Mouse (Mus musculus) liver, embryonic 16.5 days (tissue): ENCODE measurements at regions not wholly inside any gene's neighbourhood (a gene's known extent, or its start where the extent isn't known, plus 50 kb on each side); places are given as distances from the start of the nearest gene placed in this dataset.

Experiments used
- ATAC-seq: fragments of 200-750 bp; cut with Nextera tagmentation; 2 replicates; pipeline ENCODE4 v1.8.0; 2017; ENCODE audit warnings: low read depth, mild to moderate bottlenecking, moderate number of reproducible peaks, moderate library complexity
- H3K27ac ChIP-seq: fragments of 300-500 bp; sonication (generic); 2 replicates; pipeline ENCODE4 v1.5.1; 2014; ENCODE audit warnings: mild to moderate bottlenecking, low read length
- H3K27me3 ChIP-seq: fragments of 300-500 bp; sonication (generic); 2 replicates; pipeline ENCODE4 v1.6.1; 2014; ENCODE audit warnings: low read depth, low read length, mixed read lengths; ENCODE audit not compliant: control insufficient read depth, insufficient read depth
- H3K36me3 ChIP-seq: fragments of 300-500 bp; sonication (generic); 2 replicates; pipeline ENCODE4 v1.6.1; 2014; ENCODE audit warnings: mild to moderate bottlenecking; ENCODE audit not compliant: control insufficient read depth, insufficient read depth
- H3K4me1 ChIP-seq: fragments of 300-500 bp; sonication (generic); 2 replicates; pipeline ENCODE4 v1.6.1; 2014; ENCODE audit warnings: low read depth, low read length, mixed read lengths; ENCODE audit not compliant: control insufficient read depth
- H3K4me2 ChIP-seq: fragments of 300-500 bp; sonication (generic); 2 replicates; pipeline ENCODE4 v1.6.1; 2014; ENCODE audit warnings: low read depth, low read length, mixed read lengths
- H3K4me3 ChIP-seq: fragments of 300-500 bp; sonication (generic); 2 replicates; pipeline ENCODE4 v1.5.1; 2014; ENCODE audit warnings: low read depth, mild to moderate bottlenecking, low read length
- H3K9ac ChIP-seq: fragments of 300-500 bp; sonication (generic); 2 replicates; pipeline ENCODE4 v1.6.1; 2014; ENCODE audit warnings: low read depth, low read length
- H3K9me3 ChIP-seq: fragments of 300-500 bp; sonication (generic); replicated peaks from 2 replicates; pipeline ENCODE4 v1.6.1; 2016; ENCODE audit warnings: low read length; ENCODE audit not compliant: control insufficient read depth
- WGBS: fragments of 180-500 bp; shearing (Covaris S2); extraction: QIAGEN DNeasy Blood & Tissue Kit; methylation state at CpG from one replicate; pipeline ENCODE4 v1.1.7; 2014; ENCODE audit not compliant: insufficient replicate concordance; 5-methylcytosine and 5-hydroxymethylcytosine counted together

DNA sequence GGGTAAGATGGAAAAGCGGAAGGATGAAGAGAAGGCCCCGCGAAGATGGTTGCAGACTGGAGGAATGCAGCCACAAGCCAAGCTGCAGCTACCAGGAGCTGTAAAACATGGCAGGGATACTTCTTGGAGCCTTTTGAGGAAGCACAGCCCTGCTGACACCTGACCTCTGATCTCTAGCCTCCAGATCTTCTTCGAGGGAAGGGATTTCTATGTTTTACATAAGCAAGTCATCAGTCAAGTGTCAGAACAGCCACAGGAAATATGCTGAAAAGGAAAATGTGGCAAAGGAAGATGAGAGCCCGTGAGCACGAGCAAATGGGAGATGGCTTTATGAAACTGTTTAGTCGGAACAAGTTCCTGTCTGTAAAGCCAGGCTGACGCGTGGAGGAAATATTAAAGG, 219.1 kb downstream of the Tshz3 start:
- H3K4me3 ChIP-seq: no peak overlapping the region
- no peaks in the 10 kb centered on the region for H3K4me1 ChIP-seq
- ATAC-seq: no peak
- no peak overlapping the region for H3K4me2 ChIP-seq
- H3K27ac ChIP-seq: no peak overlapping the region
- H3K27me3 ChIP-seq: no peaks in the 10 kb centered on the region
- H3K36me3 ChIP-seq: no peaks in the 10 kb centered on the region
- no peak overlapping the region for H3K9ac ChIP-seq
- H3K9me3 ChIP-seq: no peaks in the 10 kb centered on the region
- WGBS: 34% methylated on average over 9 of the region's 9 CpGs

DNA sequence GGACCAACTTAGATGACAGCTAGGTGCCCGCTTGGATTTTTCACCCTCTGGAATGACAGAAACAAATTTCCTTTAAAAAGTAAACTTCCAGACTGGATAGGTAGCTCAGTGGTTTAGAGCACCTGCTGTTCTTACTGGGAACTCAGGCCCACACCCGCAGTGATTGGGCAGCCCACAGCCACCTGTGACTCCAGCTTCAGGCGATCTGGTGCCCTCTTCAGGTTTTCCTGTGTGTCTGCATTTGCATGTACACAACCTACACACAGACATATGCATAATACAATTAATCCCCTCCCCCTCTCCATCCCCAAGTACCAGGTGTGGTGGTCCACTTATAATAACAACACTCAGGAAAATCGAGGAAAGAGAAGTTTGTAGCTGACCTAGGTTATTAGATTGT, 221.5 kb downstream of the Tshz3 start:
- H3K4me1 ChIP-seq: no peaks in the 10 kb centered on the region
- H3K27ac ChIP-seq: no peak overlapping the region
- H3K27me3 ChIP-seq: no peaks in the 10 kb centered on the region
- no peaks in the 10 kb centered on the region for H3K9me3 ChIP-seq
- H3K4me3 ChIP-seq: no peak overlapping the region
- WGBS: 47% methylated on average over 4 of the region's 4 CpGs
- H3K4me2 ChIP-seq: no peak overlapping the region
- ATAC-seq: no peak
- H3K36me3 ChIP-seq: no peaks in the 10 kb centered on the region
- H3K9ac ChIP-seq: no peak overlapping the region

DNA sequence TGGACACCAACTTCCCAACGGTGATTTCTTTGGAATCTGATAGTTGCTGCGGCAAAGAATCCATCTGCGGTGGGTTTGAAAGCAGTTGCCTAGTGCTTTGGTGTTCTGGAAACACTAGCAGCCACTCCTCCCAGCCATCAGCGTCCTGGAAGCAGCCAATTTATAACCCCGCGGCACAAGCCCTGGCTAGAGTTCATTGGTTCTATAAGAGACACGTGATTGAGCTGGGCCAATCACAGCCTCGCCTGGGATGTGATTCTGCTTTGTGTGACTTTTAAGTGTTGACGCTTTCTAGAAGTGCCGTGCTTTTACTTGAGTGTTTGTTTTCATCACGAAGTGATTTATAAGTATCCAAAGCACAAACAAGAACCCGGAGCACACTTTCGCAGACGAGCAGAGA, 223.1 kb downstream of the Tshz3 start:
- 62% methylated on average over 14 of the region's 14 CpGs for WGBS
- Histone ChIP-seq H3K27me3 (no peaks in the 10 kb centered on the region), H3K9ac (no peak overlapping the region), H3K4me2 (no peak overlapping the region), H3K9me3 (no peaks in the 10 kb centered on the region), H3K4me1 (no peaks in the 10 kb centered on the region), H3K27ac (no peak overlapping the region), H3K4me3 (no peak overlapping the region), H3K36me3 (no peaks in the 10 kb centered on the region)
- ATAC-seq: no peak

DNA sequence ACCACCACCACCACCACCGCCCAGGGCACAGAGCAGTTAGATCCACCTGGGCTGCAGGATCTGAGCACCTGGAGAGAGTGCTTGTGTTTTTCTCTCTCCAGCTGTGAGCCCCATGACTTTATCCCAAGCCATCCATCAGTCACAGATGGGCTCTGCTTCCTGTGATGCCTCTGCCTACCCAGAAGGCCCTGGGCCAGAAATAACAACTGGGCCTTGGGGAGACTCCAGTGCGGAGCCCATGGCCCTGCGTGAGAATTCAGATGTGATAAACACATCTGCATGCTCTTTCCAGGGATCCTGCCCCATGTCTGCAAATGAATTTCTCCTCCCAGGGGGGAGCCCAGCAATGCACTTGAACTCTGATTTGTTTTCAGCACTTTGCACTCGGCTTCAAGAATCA, 235.6 kb downstream of the Tshz3 start:
- no peak for ATAC-seq
- Histone ChIP-seq H3K4me1 (no peaks in the 10 kb centered on the region), H3K9ac (no peak overlapping the region), H3K27me3 (no peaks in the 10 kb centered on the region), H3K27ac (no peak overlapping the region), H3K4me3 (no peak overlapping the region), H3K36me3 (no peaks in the 10 kb centered on the region), H3K4me2 (no peak overlapping the region), H3K9me3 (no peaks in the 10 kb centered on the region)
- 68% methylated on average over 3 of the region's 4 CpGs for WGBS

DNA sequence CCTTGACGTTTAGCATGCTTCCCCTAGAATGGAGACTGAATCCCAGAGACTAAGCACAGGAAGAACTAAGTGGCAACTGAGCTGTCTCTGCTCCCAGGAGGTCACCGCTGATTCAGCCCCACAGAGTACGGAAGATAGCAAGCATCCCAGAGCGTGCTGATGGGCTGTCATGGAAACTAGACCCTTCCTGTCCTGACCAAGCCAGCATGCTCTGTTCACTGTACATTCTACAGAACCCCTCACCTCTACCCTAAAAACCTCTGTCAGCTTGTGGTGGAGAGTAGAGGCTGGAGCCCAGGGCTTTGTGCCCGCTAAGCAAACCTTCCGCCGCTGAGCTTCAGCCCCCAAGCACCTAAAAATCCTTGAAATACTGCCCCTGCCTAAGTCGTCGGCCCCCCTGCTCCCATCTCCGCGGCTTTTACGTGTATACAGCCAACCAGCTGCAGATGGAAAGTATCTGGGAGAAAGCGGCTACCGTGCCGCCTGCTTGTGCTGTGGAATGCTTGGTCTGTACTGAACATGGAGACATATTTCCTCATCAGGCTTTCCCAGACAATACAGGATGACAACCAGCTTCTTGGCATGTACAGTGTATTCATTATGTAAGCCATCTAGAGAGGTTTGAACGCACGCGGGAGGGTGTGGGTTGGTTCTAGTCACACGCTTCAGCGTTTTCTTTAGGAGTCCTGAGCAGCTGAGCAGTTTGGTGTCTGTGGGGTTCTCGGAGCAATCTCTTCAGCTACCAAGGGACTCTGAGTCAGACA, 237.1 kb downstream of the Tshz3 start:
- WGBS: 73% methylated on average over 21 of the region's 21 CpGs
- Histone ChIP-seq H3K36me3 (no peaks in the 10 kb centered on the region), H3K4me1 (no peaks in the 10 kb centered on the region), H3K9me3 (no peaks in the 10 kb centered on the region), H3K27ac (no peak overlapping the region), H3K9ac (no peak overlapping the region), H3K4me3 (no peak overlapping the region), H3K4me2 (no peak overlapping the region), H3K27me3 (no peaks in the 10 kb centered on the region)
- ATAC-seq: no peak

DNA sequence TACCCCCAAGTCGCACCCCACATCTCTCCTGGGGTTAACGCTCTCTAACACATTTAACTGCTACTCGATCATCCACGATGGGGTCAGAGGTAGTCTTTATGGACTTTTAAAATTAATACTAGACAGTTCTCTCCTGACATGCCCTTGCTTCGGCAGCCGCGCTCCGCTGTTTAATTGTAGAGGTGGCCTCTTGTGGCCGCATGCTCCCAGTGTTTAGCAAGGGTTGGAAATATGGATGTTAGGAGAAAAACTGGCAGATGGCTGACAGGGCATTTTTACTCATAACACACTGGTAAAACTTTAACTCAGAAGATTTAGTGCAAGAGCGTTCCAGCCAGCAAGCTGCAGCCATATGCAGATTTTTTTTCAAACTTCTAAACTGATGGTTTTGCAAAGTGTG, 242.7 kb downstream of the Tshz3 start:
- Histone ChIP-seq H3K4me2 (no peak overlapping the region), H3K4me1 (no peaks in the 10 kb centered on the region), H3K9ac (no peak overlapping the region), H3K36me3 (no peaks in the 10 kb centered on the region), H3K27ac (no peak overlapping the region), H3K9me3 (no peaks in the 10 kb centered on the region), H3K4me3 (no peak overlapping the region), H3K27me3 (no peaks in the 10 kb centered on the region)
- 68% methylated on average over 10 of the region's 10 CpGs for WGBS
- no peak for ATAC-seq

DNA sequence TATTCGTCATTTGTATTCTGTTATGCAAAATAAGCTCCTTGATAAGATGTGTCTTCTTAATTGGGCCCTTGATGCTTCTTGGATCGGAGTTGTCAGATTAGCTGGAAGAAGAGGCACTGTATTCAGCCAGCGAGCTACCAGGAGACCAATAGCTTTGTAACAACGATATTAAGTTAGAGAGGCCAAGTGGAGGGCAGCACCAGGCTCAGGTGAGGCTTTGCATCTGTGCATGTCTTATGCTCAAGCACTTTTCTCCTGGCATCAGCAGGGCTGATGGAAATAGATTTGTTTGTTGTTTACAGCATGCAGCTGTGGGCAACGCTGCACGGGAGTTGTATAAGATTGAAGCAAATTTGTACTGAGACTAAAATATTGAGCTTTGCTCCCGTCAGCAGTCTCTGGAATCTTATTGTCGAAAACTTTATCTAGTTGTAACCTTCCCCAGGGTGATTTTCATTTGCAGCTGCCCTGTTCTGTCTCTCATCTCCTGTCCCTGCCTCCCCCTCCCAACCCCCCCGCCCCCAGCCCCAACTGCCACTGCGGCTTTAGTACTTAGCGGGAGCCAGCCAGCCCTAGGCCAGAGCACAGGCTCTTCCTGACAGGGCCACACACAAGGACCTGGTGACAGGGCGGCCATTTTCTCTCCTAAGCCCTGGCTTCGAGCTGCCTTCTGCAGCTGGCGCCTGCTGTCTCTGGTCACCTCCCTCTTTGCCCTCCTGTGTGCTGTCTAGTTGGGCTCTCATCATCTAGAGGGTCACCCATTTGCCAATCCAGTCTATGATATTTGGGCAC, 247.3 kb downstream of the Tshz3 start:
- Histone ChIP-seq H3K9ac (no peak overlapping the region), H3K4me1 (no peaks in the 10 kb centered on the region), H3K27me3 (no peaks in the 10 kb centered on the region), H3K4me3 (no peak overlapping the region), H3K27ac (no peak overlapping the region), H3K9me3 (no peaks in the 10 kb centered on the region), H3K4me2 (no peak overlapping the region), H3K36me3 (no peaks in the 10 kb centered on the region)
- 56% methylated on average over 14 of the region's 14 CpGs for WGBS
- ATAC-seq: no peak

DNA sequence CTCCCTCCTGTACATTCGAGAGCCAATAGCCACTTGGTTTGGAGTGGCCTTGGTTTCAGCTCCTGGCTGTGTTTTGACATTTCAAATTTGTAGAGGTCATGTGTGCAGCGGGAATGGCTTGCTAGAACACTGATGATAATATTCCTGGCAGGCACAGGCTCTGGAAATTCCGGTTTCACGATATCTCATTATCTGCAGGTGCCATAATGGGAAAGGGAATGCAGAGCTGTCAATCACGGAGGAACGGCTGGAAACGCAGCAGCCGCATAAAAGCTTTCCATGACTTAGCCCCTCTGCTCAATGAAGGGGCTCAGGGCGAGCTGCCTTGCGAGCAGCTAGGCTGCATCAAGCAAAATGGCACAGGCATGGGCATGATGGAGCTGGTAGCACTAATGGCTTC, 251.6 kb downstream of the Tshz3 start:
- WGBS: 54% methylated on average over 10 of the region's 10 CpGs
- Histone ChIP-seq H3K27ac (no peak overlapping the region), H3K36me3 (no peaks in the 10 kb centered on the region), H3K4me3 (no peak overlapping the region), H3K9ac (no peak overlapping the region), H3K4me1 (no peaks in the 10 kb centered on the region), H3K27me3 (no peaks in the 10 kb centered on the region), H3K4me2 (no peak overlapping the region), H3K9me3 (no peaks in the 10 kb centered on the region)
- ATAC-seq: no peak

DNA sequence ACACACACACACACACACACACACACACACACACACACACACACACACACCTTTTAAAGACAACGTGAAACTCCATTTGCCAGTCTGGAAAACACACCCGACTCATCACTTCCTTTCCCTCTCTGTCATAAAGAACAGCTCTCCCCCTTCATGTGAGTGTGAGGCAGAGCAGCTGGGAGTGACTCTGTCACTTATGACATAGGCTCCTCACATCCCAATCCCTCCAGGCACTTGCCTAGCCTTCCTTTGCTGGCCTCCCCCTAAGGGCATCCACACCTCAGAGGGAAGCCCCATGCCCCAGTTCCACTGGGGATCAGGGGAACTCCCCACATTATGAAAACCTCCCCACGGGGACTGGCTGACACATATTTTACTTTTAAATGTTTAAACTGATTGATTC, 257.5 kb downstream of the Tshz3 start:
- WGBS: 55% methylated on average over 3 of the region's 3 CpGs
- Histone ChIP-seq H3K4me2 (no peak overlapping the region), H3K27me3 (no peaks in the 10 kb centered on the region), H3K9me3 (no peaks in the 10 kb centered on the region; the same call in 1 of the 2 replicates), H3K27ac (no peak overlapping the region), H3K9ac (no peak overlapping the region), H3K4me1 (no peaks in the 10 kb centered on the region), H3K4me3 (no peak overlapping the region), H3K36me3 (no peaks in the 10 kb centered on the region)
- no peak for ATAC-seq
